Mouse (Mus musculus): ENCODE data around the gene Ilf2. TPM values are rescaled to one million over a fixed set of nuclear protein-coding genes. Genes with fewer than 3 reads are reported as not detected.

Ilf2 gene
- polyA plus RNA-seq, 1 experiment from 2014 or later, result 315 TPM

DNA sequence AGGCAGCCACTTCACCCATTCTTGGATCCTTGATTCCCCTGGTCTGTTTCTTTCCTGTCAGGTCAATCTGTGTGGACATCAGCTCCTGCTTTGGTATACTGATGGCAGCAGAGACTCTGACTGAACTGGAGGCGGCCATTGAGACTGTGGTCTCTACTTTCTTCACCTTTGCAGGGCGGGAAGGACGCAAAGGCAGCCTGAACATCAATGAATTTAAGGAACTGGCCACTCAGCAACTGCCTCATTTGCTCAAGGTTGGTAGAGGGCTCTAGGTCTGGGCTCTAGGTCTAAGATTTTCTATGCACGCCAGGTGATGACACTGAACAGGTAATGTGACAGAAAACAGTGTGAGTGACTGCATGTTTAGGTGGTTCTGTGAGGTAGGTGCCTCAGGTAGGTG is 39.9 kb downstream of the Ilf2 start:
- Histone ChIP-seq H3K4me3 (no peak overlapping the region; the same call in 1 of the 2 replicates), H3K27me3 (ENCODE audit: insufficient read depth, poor library complexity, severe bottlenecking) (peaks cover 52% of the 10 kb centered on the region), H3K9me3 (no peaks in the 10 kb centered on the region), H3K36me3 (no peaks in the 10 kb centered on the region), H3K4me1 (replicated peaks) (peaks cover 18% of the 10 kb centered on the region), H3K27ac (no peak overlapping the region)
- 83% methylated on average over 4 of the region's 4 CpGs for WGBS
- no peak for DNase-seq (ENCODE audit: low spot score)

GRCm38 (mm10) chr3:90517711-90518110 is 41.8 kb downstream of the Ilf2 start:
- Histone ChIP-seq H3K36me3 (no peaks in the 10 kb centered on the region), H3K9me3 (no peaks in the 10 kb centered on the region), H3K27ac (no peak overlapping the region), H3K27me3 (ENCODE audit: insufficient read depth, poor library complexity, severe bottlenecking) (peaks cover 34% of the 10 kb centered on the region), H3K4me1 (replicated peaks) (peaks cover 18% of the 10 kb centered on the region), H3K4me3 (no peak overlapping the region)
- 85% methylated on average over 4 of the region's 4 CpGs for WGBS
- DNase-seq (ENCODE audit: low spot score), result no peak

GRCm38 (mm10) chr3:90525421-90525820 is 49.5 kb downstream of the Ilf2 start:
- WGBS, result 61% methylated on average over 4 of the region's 4 CpGs
- H3K4me3 ChIP-seq, result no peak overlapping the region

GRCm38 (mm10) chr3:90526076-90526475 is 50.1 kb downstream of the Ilf2 start:
- Histone ChIP-seq H3K4me1 (replicated peaks) (no peaks in the 10 kb centered on the region), H3K4me3 (no peak overlapping the region), H3K27ac (no peak overlapping the region), H3K27me3 (ENCODE audit: insufficient read depth, poor library complexity, severe bottlenecking) (peaks cover 5% of the 10 kb centered on the region; the same call in 1 of the 2 replicates), H3K36me3 (no peaks in the 10 kb centered on the region), H3K9me3 (no peaks in the 10 kb centered on the region)
- WGBS, result 77% methylated on average over 2 of the region's 2 CpGs
- DNase-seq (ENCODE audit: low spot score), result no peak

More at GRCm38 (mm10) chr3:90525421-90525820, 49.5 kb downstream of the Ilf2 start:
- H3K36me3 ChIP-seq, result no peaks in the 10 kb centered on the region
- peaks cover 5% of the 10 kb centered on the region; the same call in 1 of the 2 replicates for H3K27me3 ChIP-seq (ENCODE audit: insufficient read depth, poor library complexity, severe bottlenecking)
- DNase-seq (ENCODE audit: low spot score), result no peak
- no peaks in the 10 kb centered on the region for H3K9me3 ChIP-seq
- no peak overlapping the region for H3K27ac ChIP-seq
- H3K4me1 ChIP-seq (replicated peaks), result no peaks in the 10 kb centered on the region

- H3K36me3 ChIP-seq, result no peaks in the 10 kb centered on the region
- DNase-seq (ENCODE audit: low spot score), result no peak
- 83% methylated on average over 5 of the region's 5 CpGs for WGBS
Measured at GRCm38 (mm10) chr3:90526580-90526979, 50.7 kb downstream of the Ilf2 start, which contains the start of gene S100a14. S100a14 (plus strand) TSS chr3:90526856.

GRCm38 (mm10) chr3:90527291-90527873 is 51.5 kb downstream of the Ilf2 start:
- H3K9me3 ChIP-seq, result no peaks in the 10 kb centered on the region
- peaks cover 5% of the 10 kb centered on the region; the same call in 1 of the 2 replicates for H3K27me3 ChIP-seq (ENCODE audit: insufficient read depth, poor library complexity, severe bottlenecking)
- no peak overlapping the region for H3K4me3 ChIP-seq
- H3K27ac ChIP-seq, result no peak overlapping the region
- no peak for DNase-seq (ENCODE audit: low spot score)
- 84% methylated on average over 7 of the region's 7 CpGs for WGBS
- no peaks in the 10 kb centered on the region for H3K4me1 ChIP-seq (replicated peaks)
- H3K36me3 ChIP-seq, result no peaks in the 10 kb centered on the region

More at GRCm38 (mm10) chr3:90526580-90526979, 50.7 kb downstream of the Ilf2 start, which contains the start of gene S100a14:
- no peaks in the 10 kb centered on the region for H3K4me1 ChIP-seq (replicated peaks)
- H3K27ac ChIP-seq, result no peak within 1 kb of the TSS
- H3K27me3 ChIP-seq (ENCODE audit: insufficient read depth, poor library complexity, severe bottlenecking), result peaks cover 5% of the 10 kb centered on the region; the same call in 1 of the 2 replicates
- H3K9me3 ChIP-seq, result no peaks in the 10 kb centered on the region
- no peak within 1 kb of the TSS for H3K4me3 ChIP-seq

DNA sequence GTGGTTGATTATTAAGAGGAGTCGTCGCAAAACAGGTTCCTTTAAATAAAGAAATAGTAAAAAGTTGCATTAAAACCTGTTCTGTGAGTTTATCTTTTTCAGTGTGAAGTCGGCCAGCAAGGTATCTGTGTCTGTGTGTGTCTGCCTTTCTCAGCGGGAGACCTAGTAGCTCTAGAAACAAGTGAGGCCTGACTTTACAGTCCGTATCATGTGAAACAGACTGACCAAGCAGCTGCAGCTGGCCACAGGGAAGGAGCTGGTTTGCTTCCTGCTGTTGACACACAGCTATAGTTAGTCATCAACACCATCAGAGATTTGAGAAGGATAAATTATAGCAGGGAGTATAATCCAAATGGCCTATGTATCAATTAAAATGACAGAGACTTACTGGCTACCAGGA is 55.8 kb downstream of the Ilf2 start:
- Histone ChIP-seq H3K27me3 (ENCODE audit: insufficient read depth, poor library complexity, severe bottlenecking) (peaks cover 1% of the 10 kb centered on the region; the same call in 1 of the 2 replicates), H3K4me1 (replicated peaks) (no peaks in the 10 kb centered on the region), H3K27ac (no peak overlapping the region), H3K4me3 (no peak overlapping the region), H3K9me3 (no peaks in the 10 kb centered on the region), H3K36me3 (no peaks in the 10 kb centered on the region)
- no peak for DNase-seq (ENCODE audit: low spot score)
- WGBS, result 70% methylated on average over 5 of the region's 5 CpGs

- 78% methylated on average over 1 of the region's 1 CpGs for WGBS
- Histone ChIP-seq H3K4me1 (replicated peaks) (peaks cover 7% of the 10 kb centered on the region), H3K27ac (no peak overlapping the region)
Measured at GRCm38 (mm10) chr3:90535446-90535845, 59.5 kb downstream of the Ilf2 start.

DNA sequence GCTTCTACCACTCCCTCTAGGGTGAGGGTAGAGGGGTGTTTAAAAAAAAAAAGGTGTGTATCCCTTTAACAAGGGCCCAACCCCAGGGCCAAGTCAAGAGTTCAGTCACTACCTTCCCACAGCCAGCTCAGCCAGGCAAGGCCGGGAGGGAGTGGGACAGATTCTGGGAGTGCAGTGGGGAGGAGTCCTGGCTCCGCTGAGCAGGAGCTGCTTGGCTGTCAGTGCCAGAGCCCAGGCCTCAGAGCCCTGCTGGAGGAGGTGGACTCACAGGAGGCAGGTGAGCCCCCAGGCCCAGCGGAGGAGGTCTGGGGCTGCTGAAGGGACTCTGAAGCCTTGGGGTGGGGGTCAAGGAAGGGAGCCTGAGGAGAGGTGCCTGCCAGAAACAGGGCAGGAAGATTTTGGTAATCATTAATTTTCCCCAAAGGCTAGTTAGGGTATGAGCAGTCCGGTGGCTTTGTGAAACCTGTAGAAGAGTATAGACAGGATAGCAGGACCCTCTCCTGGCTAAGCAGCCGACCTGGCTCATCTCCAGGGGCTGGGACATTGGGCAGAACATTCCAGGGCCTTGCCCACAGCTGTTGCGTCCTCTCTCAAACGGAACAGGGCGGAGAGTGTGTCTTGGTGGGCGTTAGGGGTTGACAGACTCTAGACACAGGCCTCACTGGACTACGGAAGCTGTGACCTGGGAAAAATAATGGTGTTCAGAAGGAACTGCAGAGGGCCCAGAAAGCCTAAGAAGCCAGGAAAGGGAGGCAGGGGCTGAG is 61.4 kb downstream of the Ilf2 start, which contains the start of gene S100a16:
Gene S100a16, plus strand, starts transcription at position 114 of the 764 bp plus-strand sequence.
- H3K4me1 ChIP-seq (replicated peaks), result peaks cover 26% of the 10 kb centered on the region
- 41% methylated on average over 10 of the region's 10 CpGs for WGBS

More at GRCm38 (mm10) chr3:90535446-90535845, 59.5 kb downstream of the Ilf2 start:
- H3K4me3 ChIP-seq, result no peak overlapping the region
- H3K9me3 ChIP-seq, result no peaks in the 10 kb centered on the region
- no peaks in the 10 kb centered on the region for H3K36me3 ChIP-seq
- DNase-seq (ENCODE audit: low spot score), result no peak
- H3K27me3 ChIP-seq (ENCODE audit: insufficient read depth, poor library complexity, severe bottlenecking), result peaks cover 3% of the 10 kb centered on the region

GRCm38 (mm10) chr3:90537905-90538296 is 62.0 kb downstream of the Ilf2 start:
- Histone ChIP-seq H3K27me3 (ENCODE audit: insufficient read depth, poor library complexity, severe bottlenecking) (peaks cover 3% of the 10 kb centered on the region), H3K4me3 (no peak overlapping the region), H3K36me3 (no peaks in the 10 kb centered on the region), H3K4me1 (replicated peaks) (peaks cover 32% of the 10 kb centered on the region), H3K9me3 (no peaks in the 10 kb centered on the region), H3K27ac (no peak overlapping the region)
- DNase-seq (ENCODE audit: low spot score), result no peak
- 74% methylated on average over 5 of the region's 5 CpGs for WGBS

More for the DNA sequence above, 61.4 kb downstream of the Ilf2 start, which contains the start of gene S100a16:
- DNase-seq (ENCODE audit: low spot score), result no peak
- peaks cover 3% of the 10 kb centered on the region for H3K27me3 ChIP-seq (ENCODE audit: insufficient read depth, poor library complexity, severe bottlenecking)
- no peak within 1 kb of the TSS for H3K4me3 ChIP-seq
- no peaks in the 10 kb centered on the region for H3K36me3 ChIP-seq
- H3K9me3 ChIP-seq, result no peaks in the 10 kb centered on the region
- no peak within 1 kb of the TSS for H3K27ac ChIP-seq

Other genes starting within 250 kb of the Ilf2 start
- 91.4 and 95.7 TPM in 2 replicates for gene Jtb, start 244.5 kb upstream of the Ilf2 start, polyA plus RNA-seq (2016; fragmentation: Nextera tagmentation; extraction: Ambion mirVana)
- gene Creb3l4, start 232.6 kb upstream of the Ilf2 start, polyA plus RNA-seq (2016; fragmentation: Nextera tagmentation; extraction: Ambion mirVana), result 4.2 and 4.3 TPM in 2 replicates
- 62.5 and 65.3 TPM in 2 replicates for gene Slc39a1, start 228.0 kb upstream of the Ilf2 start, polyA plus RNA-seq (2016; fragmentation: Nextera tagmentation; extraction: Ambion mirVana)
- gene Crtc2, start 222.0 kb upstream of the Ilf2 start, polyA plus RNA-seq (2016; fragmentation: Nextera tagmentation; extraction: Ambion mirVana), result 20.8 and 28.4 TPM in 2 replicates
- gene Dennd4b, start 210.9 kb upstream of the Ilf2 start, polyA plus RNA-seq (2016; fragmentation: Nextera tagmentation; extraction: Ambion mirVana), result 5.7 and 7.1 TPM in 2 replicates
- 15.3 and 17.9 TPM in 2 replicates for gene Gatad2b, start 182.9 kb upstream of the Ilf2 start, polyA plus RNA-seq (2016; fragmentation: Nextera tagmentation; extraction: Ambion mirVana)
- 28.5 and 29.1 TPM in 2 replicates for gene Slc27a3, start 86.2 kb upstream of the Ilf2 start, polyA plus RNA-seq (2016; fragmentation: Nextera tagmentation; extraction: Ambion mirVana)
- 37.6 and 39.7 TPM in 2 replicates for gene Ints3, start 42.5 kb upstream of the Ilf2 start, polyA plus RNA-seq (2016; fragmentation: Nextera tagmentation; extraction: Ambion mirVana)
- 3.0 TPM in 2 replicates for gene Npr1, start 10.3 kb upstream of the Ilf2 start, polyA plus RNA-seq (2016; fragmentation: Nextera tagmentation; extraction: Ambion mirVana)
- gene Snapin, start 14.9 kb downstream of the Ilf2 start, polyA plus RNA-seq (2016; fragmentation: Nextera tagmentation; extraction: Ambion mirVana), result 60.9 and 69.1 TPM in 2 replicates
- gene Chtop, start 33.4 kb downstream of the Ilf2 start, polyA plus RNA-seq (2016; fragmentation: Nextera tagmentation; extraction: Ambion mirVana), result 174 and 182 TPM in 2 replicates
- 7.5 and 7.7 TPM in 2 replicates for gene S100a1, start 38.3 kb downstream of the Ilf2 start, polyA plus RNA-seq (2016; fragmentation: Nextera tagmentation; extraction: Ambion mirVana)
- 11.7 and 13.1 TPM in 2 replicates for gene S100a13, start 38.3 kb downstream of the Ilf2 start, polyA plus RNA-seq (2016; fragmentation: Nextera tagmentation; extraction: Ambion mirVana)
- gene S100a14, start 50.7 kb downstream of the Ilf2 start, polyA plus RNA-seq (2016; fragmentation: Nextera tagmentation; extraction: Ambion mirVana), result not detected in 2 replicates
- gene S100a16, start 61.1 kb downstream of the Ilf2 start, polyA plus RNA-seq (2016; fragmentation: Nextera tagmentation; extraction: Ambion mirVana), result 46.6 and 47.9 TPM in 2 replicates
- 0.24 and 0.27 TPM in 2 replicates for gene S100a3, start 84.5 kb downstream of the Ilf2 start, polyA plus RNA-seq (2016; fragmentation: Nextera tagmentation; extraction: Ambion mirVana)
- not detected in 2 replicates for gene S100a2, start 114.1 kb downstream of the Ilf2 start, polyA plus RNA-seq (2016; fragmentation: Nextera tagmentation; extraction: Ambion mirVana)
- not detected in 2 replicates for gene Gm42674, start 125.8 kb downstream of the Ilf2 start, polyA plus RNA-seq (2016; fragmentation: Nextera tagmentation; extraction: Ambion mirVana)
- not detected in 2 replicates for gene S100a4, start 127.6 kb downstream of the Ilf2 start, polyA plus RNA-seq (2016; fragmentation: Nextera tagmentation; extraction: Ambion mirVana)
- not detected in 2 replicates for gene S100a5, start 132.4 kb downstream of the Ilf2 start, polyA plus RNA-seq (2016; fragmentation: Nextera tagmentation; extraction: Ambion mirVana)
- gene S100a6, start 136.8 kb downstream of the Ilf2 start, polyA plus RNA-seq (2016; fragmentation: Nextera tagmentation; extraction: Ambion mirVana), result 14.4 and 18.3 TPM in 2 replicates
- not detected in 2 replicates for gene S100a7a, start 177.9 kb downstream of the Ilf2 start, polyA plus RNA-seq (2016; fragmentation: Nextera tagmentation; extraction: Ambion mirVana)
- gene S100a8, start 192.9 kb downstream of the Ilf2 start, polyA plus RNA-seq (2016; fragmentation: Nextera tagmentation; extraction: Ambion mirVana), result not detected in 2 replicates
- not detected in 2 replicates for gene S100a9, start 219.6 kb downstream of the Ilf2 start, polyA plus RNA-seq (2016; fragmentation: Nextera tagmentation; extraction: Ambion mirVana)

All from hindbrain, embryonic 10.5 days (tissue).